15 mouse cellular contexts compared by ENCODE assay signal in the genomic region with DNA sequence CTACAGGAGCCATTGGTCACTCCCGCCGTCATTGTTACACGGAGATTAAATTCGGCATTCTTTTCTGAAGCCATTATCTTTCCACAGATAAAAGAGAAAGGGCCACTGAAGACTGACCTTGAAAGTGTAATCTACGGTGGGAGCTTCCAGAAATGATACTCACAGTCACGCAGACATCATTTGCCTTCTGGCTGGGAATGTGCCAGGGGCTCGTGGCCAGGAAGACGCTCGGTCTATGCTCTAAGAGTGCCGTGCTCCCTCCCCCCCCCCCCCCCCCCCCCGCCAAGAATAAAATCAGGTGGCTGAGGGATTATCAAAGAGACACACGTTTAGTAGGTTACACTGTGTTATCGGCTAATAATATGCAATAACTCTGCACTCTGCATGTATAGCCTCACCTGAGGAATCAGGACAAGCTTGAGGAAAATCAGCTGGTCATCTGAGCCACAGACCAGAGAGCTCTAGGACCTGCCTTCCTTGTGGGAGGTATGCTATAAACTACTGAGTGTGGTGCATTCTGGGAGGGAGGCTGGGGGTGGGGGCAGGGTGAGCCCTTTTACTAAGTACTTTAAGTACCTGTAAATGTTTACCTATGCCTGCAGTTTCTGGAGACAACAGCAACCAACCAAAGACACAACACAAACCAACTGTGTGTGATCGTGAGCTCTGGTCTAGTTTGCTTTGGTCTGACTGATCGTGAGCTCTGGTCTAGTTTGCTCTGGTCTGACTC.
DNase-seq lines count a peak whose midpoint lies in the region; ATAC-seq lines count a peak whose summit lies in the region.
"Had no signal": no experiment of that assay in that cellular context is flagged by ENCODE, and none has a peak within 500 bp of the region (broad histone marks: within the 10 kb centered on the region; RNA-seq: fewer than 3 reads in every experiment).

No protein-coding gene starts in this region.

- H3K36me3 ChIP-seq in heart, embryonic 13.5 days, result no peaks in the 10 kb centered on the region
- H3K36me3 ChIP-seq in midbrain, embryonic 13.5 days, result peaks cover 60% of the 10 kb centered on the region
- 0 out of 2 replicates have a peak, but pooled peaks cover 3% of the 10 kb centered on the region for H3K36me3 ChIP-seq in midbrain, embryonic 15.5 days (replicated peaks)
- H3K36me3 ChIP-seq: G1E; liver, embryonic 15.5 days had no signal

- WGBS in heart, embryonic 13.5 days, result 42% methylated on average over 13 of the region's 15 CpGs
- WGBS in midbrain, embryonic 13.5 days, result 68% methylated on average over 14 of the region's 15 CpGs
- WGBS in midbrain, embryonic 15.5 days, result 57% methylated on average over 14 of the region's 15 CpGs

- no peak for DNase-seq in heart, postnatal 10 days
- peak; percentile 26 to 70 for DNase-seq in kidney, postnatal 25 days
- DNase-seq in yolk sac, embryonic 10.5 days (ENCODE audit: low spot score), result peak; percentile 66
- no peak for DNase-seq in urinary bladder, postnatal 25 days (ENCODE audit: low spot score)
- DNase-seq: cerebellum, adult 8-10 months; heart, postnatal 36 days; thymus, postnatal 14 days had no signal

- no peak overlapping the region for H3K9ac ChIP-seq in heart, embryonic 13.5 days
- H3K9ac ChIP-seq in midbrain, embryonic 13.5 days (replicated peaks), result no peak overlapping the region
- no peak overlapping the region for H3K9ac ChIP-seq in midbrain, embryonic 15.5 days
- H3K9ac ChIP-seq: liver, embryonic 15.5 days; midbrain, embryonic 12.5 days; neural tube, embryonic 13.5 days had no signal

- H3K4me3 ChIP-seq in heart, embryonic 13.5 days, result no peak overlapping the region
- no peak overlapping the region for H3K4me3 ChIP-seq in midbrain, embryonic 13.5 days (replicated peaks)
- H3K4me3 ChIP-seq in midbrain, embryonic 15.5 days, result no peak overlapping the region
- H3K4me3 ChIP-seq: liver, embryonic 15.5 days; midbrain, embryonic 12.5 days; neural tube, embryonic 13.5 days had no signal

- intact Hi-C loops in heart, postnatal 10 days (cut with DNase I), result no loop called here

- no peaks in the 10 kb centered on the region for H3K27me3 ChIP-seq in heart, embryonic 13.5 days (replicated peaks)
- no peaks in the 10 kb centered on the region for H3K27me3 ChIP-seq in midbrain, embryonic 13.5 days
- no peaks in the 10 kb centered on the region for H3K27me3 ChIP-seq in midbrain, embryonic 15.5 days (replicated peaks)
- H3K27me3 ChIP-seq: liver, embryonic 15.5 days; midbrain, embryonic 12.5 days; neural tube, embryonic 13.5 days had no signal

- H3K9me3 ChIP-seq in heart, embryonic 13.5 days, result no peaks in the 10 kb centered on the region
- H3K9me3 ChIP-seq in midbrain, embryonic 13.5 days, result no peaks in the 10 kb centered on the region
- no peaks in the 10 kb centered on the region for H3K9me3 ChIP-seq in midbrain, embryonic 15.5 days
- H3K9me3 ChIP-seq: liver, embryonic 15.5 days; midbrain, embryonic 12.5 days; neural tube, embryonic 13.5 days had no signal

- no peak for ATAC-seq in heart, embryonic 13.5 days (ENCODE audit: extremely low read depth, insufficient number of reproducible peaks, low FRiP score, low TSS enrichment)
- peak; percentile 32; the same call in 1 of the 2 replicates for ATAC-seq in midbrain, embryonic 13.5 days
- no peak for ATAC-seq in midbrain, embryonic 15.5 days (replicated peaks)
- ATAC-seq in megakaryocyte progenitor cell, adult 5-6 weeks (replicated peaks; ENCODE audit: poor library complexity), result no peak

- H3K4me1 ChIP-seq in heart, embryonic 13.5 days, result peaks cover 30% of the 10 kb centered on the region
- H3K4me1 ChIP-seq in midbrain, embryonic 13.5 days (replicated peaks), result no peaks in the 10 kb centered on the region
- H3K4me1 ChIP-seq in midbrain, embryonic 15.5 days, result no peaks in the 10 kb centered on the region
- H3K4me1 ChIP-seq: liver, embryonic 15.5 days had no signal

- H3K27ac ChIP-seq in heart, embryonic 13.5 days (replicated peaks), result no peak overlapping the region
- H3K27ac ChIP-seq in midbrain, embryonic 13.5 days, result no peak overlapping the region
- H3K27ac ChIP-seq in midbrain, embryonic 15.5 days, result no peak overlapping the region
- H3K27ac ChIP-seq: liver, embryonic 15.5 days; midbrain, embryonic 12.5 days; neural tube, embryonic 13.5 days had no signal

- 0 out of 2 replicates have a peak overlapping the region, but pooled peaks have one; percentile 9 for H3K4me2 ChIP-seq in heart, embryonic 13.5 days
- H3K4me2 ChIP-seq in midbrain, embryonic 13.5 days (replicated peaks), result no peak overlapping the region
- no peak overlapping the region for H3K4me2 ChIP-seq in midbrain, embryonic 15.5 days
- H3K4me2 ChIP-seq: liver, embryonic 15.5 days; midbrain, embryonic 12.5 days; neural tube, embryonic 13.5 days had no signal

Comparison
In these comparisons a context has a peak if more than half of its experiments do, and no peak if none do; other contexts are left out.
1. DNase-seq: peak in kidney, postnatal 25 days (2 of 2) and yolk sac, embryonic 10.5 days (single experiment); none in heart, postnatal 10 days (0 of 2) and urinary bladder, postnatal 25 days (single experiment).